Comparison of ENCODE assay signal across 11 mouse cellular contexts in the genomic region with DNA sequence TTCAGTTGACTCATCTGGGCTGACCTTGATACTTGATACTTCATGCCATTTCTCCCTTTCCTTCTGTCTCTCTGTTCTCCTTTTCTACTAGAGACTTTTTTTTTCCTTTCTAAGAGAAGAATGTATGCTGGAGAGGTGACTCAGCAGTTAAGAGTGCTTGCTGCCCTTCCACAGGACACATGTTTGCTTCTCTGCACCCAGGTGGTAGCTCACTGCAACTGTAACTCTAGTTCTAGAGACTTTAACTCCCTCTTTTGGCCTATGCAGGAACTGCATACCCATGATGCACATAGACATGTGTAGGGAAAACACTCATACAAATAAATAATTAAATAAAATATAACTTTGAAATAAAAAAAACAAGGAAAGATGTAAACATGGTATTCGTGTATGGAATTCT.
"Had no signal": no experiment of that assay in that cellular context is flagged by ENCODE, and none has a peak within 500 bp of the region (broad histone marks: within the 10 kb centered on the region; RNA-seq: fewer than 3 reads in every experiment).

No protein-coding gene starts in this region.

- H3K4me2 ChIP-seq: limb, embryonic 12.5 days; liver, embryonic 13.5 days; lung, embryonic 15.5 days; neural tube, embryonic 12.5 days; stomach, embryonic 15.5 days had no signal

- H3K36me3 ChIP-seq: limb, embryonic 12.5 days; liver, embryonic 13.5 days; lung, embryonic 15.5 days; neural tube, embryonic 12.5 days; stomach, embryonic 15.5 days had no signal

- H3K27ac ChIP-seq: left cerebral cortex, adult 2 months; limb, embryonic 12.5 days; liver, embryonic 13.5 days; lung, embryonic 15.5 days; neural tube, embryonic 12.5 days; stomach, embryonic 15.5 days had no signal

- DNase-seq: kidney, postnatal 14 days; liver; liver, embryonic 13.5 days; liver, postnatal 0 days; right cerebral cortex, postnatal 4 days; thymus, postnatal 4 days had no signal

- H3K4me1 ChIP-seq: liver, embryonic 13.5 days; stomach, embryonic 15.5 days had no signal

- H3K4me3 ChIP-seq: left cerebral cortex, adult 2 months; limb, embryonic 12.5 days; liver, embryonic 13.5 days; lung, embryonic 15.5 days; neural tube, embryonic 12.5 days; stomach, embryonic 15.5 days had no signal

- H3K27me3 ChIP-seq: limb, embryonic 12.5 days; liver, embryonic 13.5 days; lung, embryonic 15.5 days; neural tube, embryonic 12.5 days; stomach, embryonic 15.5 days had no signal

- H3K9me3 ChIP-seq: limb, embryonic 12.5 days; liver, embryonic 13.5 days; lung, embryonic 15.5 days; neural tube, embryonic 12.5 days; stomach, embryonic 15.5 days had no signal

- H3K9ac ChIP-seq: limb, embryonic 12.5 days; liver, embryonic 13.5 days; liver, postnatal 0 days; lung, embryonic 15.5 days; neural tube, embryonic 12.5 days; stomach, embryonic 15.5 days had no signal

- ATAC-seq: liver, postnatal 0 days had no signal
